Mouse (Mus musculus): ENCODE measurements around the gene 1700024P04Rik.

The 1700024P04Rik gene

GRCm38 (mm10) chr13:98966583-98966982 lies 17.8 kb downstream of the 1700024P04Rik start:
- DNase-seq (ENCODE audit: low spot score in 2 of 2) = no peak

DNA sequence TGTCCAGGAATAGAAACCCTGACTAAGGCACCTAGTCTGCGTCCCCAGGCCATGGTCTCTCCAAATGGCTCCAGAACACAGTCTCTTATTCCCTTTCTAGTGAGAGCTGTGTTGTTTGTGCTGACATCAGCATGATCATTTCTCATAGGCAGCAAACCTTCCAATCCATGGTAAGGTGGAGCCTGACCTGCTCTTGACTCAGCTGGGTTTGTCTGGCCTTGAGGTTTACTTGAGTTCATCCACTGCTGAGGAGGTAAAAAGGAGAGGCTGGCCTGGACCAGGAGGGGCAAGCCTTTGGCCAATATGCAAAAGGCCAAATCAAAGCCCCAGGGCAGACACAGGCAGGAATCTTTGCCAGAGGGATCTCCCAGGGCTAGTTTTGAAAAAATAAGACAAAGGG lies 20.8 kb downstream of the 1700024P04Rik start:
- no peak for DNase-seq (ENCODE audit: low spot score in 2 of 2)

DNA sequence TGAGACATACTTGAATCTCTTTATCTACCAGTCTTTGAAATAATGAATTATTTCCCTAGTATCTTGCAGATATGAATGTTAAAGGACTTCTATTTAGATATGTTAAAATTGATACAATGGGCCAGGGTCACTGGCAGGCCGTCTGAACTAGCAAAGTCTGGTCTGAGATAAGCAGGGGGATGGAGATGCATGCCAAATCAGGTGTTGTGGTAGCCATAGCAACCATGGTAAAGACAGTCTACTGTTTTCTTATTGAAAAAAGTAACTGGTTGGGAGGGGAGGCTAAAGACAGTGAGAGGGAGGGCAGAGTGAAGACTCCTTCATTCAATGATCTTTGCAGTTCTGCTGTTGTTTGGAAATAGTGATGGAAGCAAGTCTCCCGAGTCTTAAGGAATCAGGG lies 26.2 kb downstream of the 1700024P04Rik start:
- DNase-seq (ENCODE audit: low spot score in 2 of 2) = no peak

- no peak for DNase-seq (ENCODE audit: low spot score in 2 of 2)
Measured at GRCm38 (mm10) chr13:98956209-98956608, 28.2 kb downstream of the 1700024P04Rik start.

DNA sequence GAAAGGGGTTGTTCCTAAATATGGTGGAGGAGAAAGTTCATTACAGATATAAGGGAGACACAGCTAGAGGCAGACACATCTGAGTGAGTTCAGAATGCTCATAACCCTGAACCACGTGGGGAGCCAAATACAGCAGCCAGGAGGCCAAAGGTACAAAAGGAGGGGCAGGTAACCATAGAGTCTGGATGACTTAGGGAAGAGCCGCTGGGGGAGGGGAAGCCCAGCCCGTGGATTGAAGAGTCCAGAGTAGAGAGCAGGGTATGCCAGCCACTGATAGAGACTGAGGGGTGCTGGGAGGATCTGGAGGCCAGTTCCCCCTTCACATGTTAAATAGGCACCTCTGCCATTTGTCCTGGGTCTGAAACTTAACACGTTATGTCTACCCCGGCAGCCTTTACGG lies 28.7 kb downstream of the 1700024P04Rik start:
- no peak for DNase-seq (ENCODE audit: low spot score in 2 of 2)

- DNase-seq (ENCODE audit: low spot score in 2 of 2) = peak; percentile 25 to 45
Measured at GRCm38 (mm10) chr13:98955226-98955625, 29.1 kb downstream of the 1700024P04Rik start.

DNA sequence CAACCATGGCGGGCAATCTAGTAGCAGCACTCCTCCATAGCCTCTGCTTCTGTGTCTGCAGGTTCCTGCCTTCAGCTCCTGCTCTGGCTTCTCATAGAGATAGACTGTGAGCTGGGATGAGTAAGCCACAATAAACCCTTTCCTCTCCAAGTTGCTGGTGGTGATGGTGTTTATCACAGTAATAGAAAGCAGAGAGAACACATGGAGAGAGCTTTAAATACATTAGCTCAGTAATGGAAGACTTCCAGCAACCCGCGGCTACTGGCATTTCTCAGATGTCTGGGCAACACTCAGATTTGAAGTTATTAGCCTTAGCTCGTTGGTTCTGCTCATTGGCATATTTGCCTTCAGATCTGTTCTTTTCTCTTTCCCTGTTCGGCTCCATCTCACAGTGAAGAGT lies 30.5 kb downstream of the 1700024P04Rik start:
- no peak for DNase-seq (ENCODE audit: low spot score in 2 of 2)

DNA sequence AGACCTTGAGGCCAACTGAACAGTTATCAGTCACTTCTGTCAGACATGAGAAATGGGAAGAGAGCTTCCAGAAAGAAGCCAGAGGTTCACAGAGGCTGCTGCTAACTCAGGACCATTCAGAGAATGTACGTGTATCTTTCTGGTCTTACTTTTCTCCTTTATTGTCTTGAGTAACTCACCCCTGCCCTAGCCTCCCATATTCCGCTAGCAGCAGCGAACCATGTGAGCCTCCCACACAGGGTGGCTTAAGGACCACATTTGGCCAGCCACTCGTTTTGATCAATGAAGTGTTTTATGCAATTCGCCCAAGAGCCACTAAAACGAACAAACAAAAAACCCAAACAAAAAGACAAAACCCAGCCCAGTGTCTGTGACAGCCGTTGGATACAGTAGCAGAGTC lies 32.4 kb downstream of the 1700024P04Rik start:
- DNase-seq (ENCODE audit: low spot score in 2 of 2) = no peak

- no peak for DNase-seq (ENCODE audit: low spot score in 2 of 2)
Measured at GRCm38 (mm10) chr13:98948146-98948545, 36.2 kb downstream of the 1700024P04Rik start.

GRCm38 (mm10) chr13:98946434-98946833 lies 37.9 kb downstream of the 1700024P04Rik start:
- no peak for DNase-seq (ENCODE audit: low spot score in 2 of 2)

GRCm38 (mm10) chr13:98945908-98946307 lies 38.5 kb downstream of the 1700024P04Rik start:
- DNase-seq (ENCODE audit: low spot score in 2 of 2) = no peak

GRCm38 (mm10) chr13:98945381-98945780 lies 39.0 kb downstream of the 1700024P04Rik start:
- no peak for DNase-seq (ENCODE audit: low spot score in 2 of 2)

- peak; percentile 37 to 49 for DNase-seq (ENCODE audit: low spot score in 2 of 2)
Measured at GRCm38 (mm10) chr13:98944620-98945081, 39.7 kb downstream of the 1700024P04Rik start.

DNA sequence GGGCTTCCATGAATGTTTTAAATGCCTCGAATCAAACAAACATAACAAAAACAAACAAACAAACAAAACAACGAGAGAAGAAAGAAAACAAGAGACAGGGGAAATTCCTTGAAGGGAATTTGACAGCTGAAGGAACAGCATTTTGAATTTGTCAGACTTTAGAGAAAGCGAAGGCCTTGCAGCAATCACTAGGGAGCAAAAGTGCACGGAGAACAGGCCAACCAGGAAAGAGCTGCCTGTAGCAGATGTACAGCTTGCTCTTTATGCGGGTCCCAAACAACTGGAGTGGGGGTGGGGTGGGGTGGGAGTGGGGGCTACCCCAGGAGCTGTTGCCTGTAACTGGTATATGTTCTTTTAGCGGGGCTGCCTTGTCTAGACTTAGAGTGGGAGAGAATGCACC lies 42.0 kb downstream of the 1700024P04Rik start:
- no peak for DNase-seq (ENCODE audit: low spot score in 2 of 2)

GRCm38 (mm10) chr13:98941829-98942343 lies 42.5 kb downstream of the 1700024P04Rik start:
- no peak for DNase-seq (ENCODE audit: low spot score in 2 of 2)

DNA sequence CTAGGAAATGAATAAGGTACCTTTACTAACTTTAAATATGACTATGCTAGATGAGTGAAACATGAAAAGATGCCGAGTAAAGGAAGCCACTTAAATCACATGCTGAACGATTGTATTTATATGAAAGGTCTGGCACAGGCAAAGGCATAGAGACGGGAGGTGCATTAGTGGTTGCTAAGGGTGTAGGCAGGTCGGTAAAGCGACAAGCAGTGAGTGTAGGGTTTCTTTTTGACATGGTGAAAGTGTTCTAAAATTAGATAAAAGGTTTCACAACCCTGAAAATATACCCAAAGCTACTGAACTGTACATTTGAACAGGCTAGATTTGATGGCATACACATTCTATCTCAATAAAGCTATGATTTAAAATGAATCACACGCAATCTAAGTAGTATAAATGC lies 47.3 kb downstream of the 1700024P04Rik start:
- no peak for DNase-seq (ENCODE audit: low spot score in 2 of 2)
